Mouse (Mus musculus): ENCODE results near the gene Sirt4. TPM values are rescaled to one million over a fixed set of nuclear protein-coding genes. Genes with fewer than 3 reads are reported as not detected.

Sirt4 gene
- polyA plus RNA-seq, 1 experiment from 2014 or later: 22.0 TPM

- DNase-seq (ENCODE audit: low spot score): no peak
- Histone ChIP-seq H3K4me3 (ENCODE audit: low read depth, low read length) (no peak overlapping the region), H3K9ac (ENCODE audit: low read length) (no peak overlapping the region), H3K4me1 (replicated peaks; ENCODE audit: control insufficient read depth, insufficient read depth, low read length) (peaks cover 6% of the 10 kb centered on the region; the same call in 1 of the 2 replicates), H3K9me3 (ENCODE audit: control insufficient read depth, low read length) (no peaks in the 10 kb centered on the region), H3K4me2 (ENCODE audit: low read depth, low read length, severe bottlenecking) (no peak overlapping the region), H3K36me3 (ENCODE audit: control insufficient read depth, insufficient read depth, low read length) (no peaks in the 10 kb centered on the region), H3K27ac (ENCODE audit: low read depth, low read length) (no peak overlapping the region), H3K27me3 (ENCODE audit: control insufficient read depth, insufficient read depth, low read length) (peaks cover 16% of the 10 kb centered on the region)
- 88% methylated on average over 18 of the region's 18 CpGs for WGBS
- ATAC-seq (replicated peaks; ENCODE audit: low FRiP score): no peak
Measured at GRCm38 (mm10) chr5:115485489-115486205, 1.1 kb upstream of the Sirt4 start.

DNA sequence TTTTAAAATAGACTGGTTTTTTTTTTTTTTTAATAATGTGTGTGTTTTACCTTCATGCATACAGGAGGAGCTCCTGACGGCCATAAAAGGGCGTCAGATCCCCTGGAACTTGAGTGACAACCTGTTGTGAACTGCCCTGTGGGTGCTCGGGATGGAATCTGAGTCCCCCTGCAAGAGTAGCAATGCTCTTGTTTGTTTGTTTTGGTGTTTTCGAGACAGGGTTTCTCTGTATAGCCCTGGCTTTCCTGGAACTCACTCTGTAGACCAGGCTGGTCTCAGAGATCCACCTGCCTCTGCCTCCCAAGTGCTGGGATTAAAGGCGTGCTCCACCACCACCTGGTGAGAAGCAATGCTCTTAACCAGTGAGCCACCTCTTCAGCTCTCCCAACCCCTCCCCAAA, 471 bp upstream of the Sirt4 start:
- ATAC-seq (replicated peaks; ENCODE audit: low FRiP score) (no peak), DNase-seq (ENCODE audit: low spot score) (no peak)
- Histone ChIP-seq H3K36me3 (ENCODE audit: control insufficient read depth, insufficient read depth, low read length) (no peaks in the 10 kb centered on the region), H3K4me1 (replicated peaks; ENCODE audit: control insufficient read depth, insufficient read depth, low read length) (peaks cover 7% of the 10 kb centered on the region; the same call in 1 of the 2 replicates), H3K27me3 (ENCODE audit: control insufficient read depth, insufficient read depth, low read length) (peaks cover 19% of the 10 kb centered on the region), H3K4me2 (ENCODE audit: low read depth, low read length, severe bottlenecking) (peak overlapping the region; percentile 55; the same call in 1 of the 2 replicates), H3K9ac (ENCODE audit: low read length) (no peak overlapping the region), H3K4me3 (ENCODE audit: low read depth, low read length) (no peak overlapping the region; the same call in 1 of the 2 replicates), H3K9me3 (ENCODE audit: control insufficient read depth, low read length) (no peaks in the 10 kb centered on the region), H3K27ac (ENCODE audit: low read depth, low read length) (no peak overlapping the region)
- WGBS: 71% methylated on average over 5 of the region's 5 CpGs

DNA sequence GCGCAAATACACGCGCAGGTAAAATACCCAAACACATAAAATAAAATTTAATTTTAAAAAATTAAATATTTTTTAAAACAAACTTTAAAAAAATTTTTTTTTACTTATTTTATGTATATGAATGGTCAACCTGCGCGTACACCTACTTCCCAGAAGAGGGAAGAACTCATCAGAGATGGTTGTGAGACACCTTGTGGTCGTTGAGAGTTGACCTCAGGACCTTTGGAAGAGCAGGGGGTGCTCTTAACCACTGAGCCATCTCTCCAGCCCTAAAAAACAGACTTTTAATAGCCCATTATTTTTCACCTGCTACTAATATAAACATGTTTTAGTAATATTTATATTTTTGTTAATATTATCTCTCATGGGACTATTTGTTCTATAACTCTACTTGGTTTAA, 1.1 kb downstream of the Sirt4 start:
- Histone ChIP-seq H3K36me3 (ENCODE audit: control insufficient read depth, insufficient read depth, low read length) (no peaks in the 10 kb centered on the region), H3K4me2 (ENCODE audit: low read depth, low read length, severe bottlenecking) (no peak overlapping the region), H3K9me3 (ENCODE audit: control insufficient read depth, low read length) (no peaks in the 10 kb centered on the region), H3K9ac (ENCODE audit: low read length) (no peak overlapping the region), H3K27me3 (ENCODE audit: control insufficient read depth, insufficient read depth, low read length) (peaks cover 23% of the 10 kb centered on the region), H3K4me3 (ENCODE audit: low read depth, low read length) (no peak overlapping the region), H3K4me1 (replicated peaks; ENCODE audit: control insufficient read depth, insufficient read depth, low read length) (peaks cover 7% of the 10 kb centered on the region; the same call in 1 of the 2 replicates), H3K27ac (ENCODE audit: low read depth, low read length) (no peak overlapping the region)
- 26% methylated on average over 6 of the region's 6 CpGs for WGBS
- DNase-seq (ENCODE audit: low spot score): no peak
- ATAC-seq (replicated peaks; ENCODE audit: low FRiP score): no peak

GRCm38 (mm10) chr5:115482390-115483265, 1.9 kb downstream of the Sirt4 start:
- H3K4me3 ChIP-seq (ENCODE audit: low read depth, low read length): no peak overlapping the region
- H3K27ac ChIP-seq (ENCODE audit: low read depth, low read length): no peak overlapping the region
- WGBS: 22% methylated on average over 38 of the region's 38 CpGs
- DNase-seq (ENCODE audit: low spot score) (no peak), ATAC-seq (replicated peaks; ENCODE audit: low FRiP score) (no peak)
- H3K4me2 ChIP-seq (ENCODE audit: low read depth, low read length, severe bottlenecking): peak overlapping the region; percentile 28
- H3K27me3 ChIP-seq (ENCODE audit: control insufficient read depth, insufficient read depth, low read length): peaks cover 23% of the 10 kb centered on the region
- H3K9ac ChIP-seq (ENCODE audit: low read length): no peak overlapping the region; the same call in 1 of the 2 replicates
- H3K9me3 ChIP-seq (ENCODE audit: control insufficient read depth, low read length): no peaks in the 10 kb centered on the region
- no peaks in the 10 kb centered on the region for H3K36me3 ChIP-seq (ENCODE audit: control insufficient read depth, insufficient read depth, low read length)
- H3K4me1 ChIP-seq (replicated peaks; ENCODE audit: control insufficient read depth, insufficient read depth, low read length): peaks cover 7% of the 10 kb centered on the region; the same call in 1 of the 2 replicates

GRCm38 (mm10) chr5:115480101-115480500, 4.4 kb downstream of the Sirt4 start:
- DNase-seq (ENCODE audit: low spot score): no peak
- peak overlapping the region; percentile 4; the same call in 1 of the 2 replicates for H3K9ac ChIP-seq (ENCODE audit: low read length)
- H3K4me1 ChIP-seq (replicated peaks; ENCODE audit: control insufficient read depth, insufficient read depth, low read length): peaks cover 10% of the 10 kb centered on the region; the same call in 1 of the 2 replicates

DNA sequence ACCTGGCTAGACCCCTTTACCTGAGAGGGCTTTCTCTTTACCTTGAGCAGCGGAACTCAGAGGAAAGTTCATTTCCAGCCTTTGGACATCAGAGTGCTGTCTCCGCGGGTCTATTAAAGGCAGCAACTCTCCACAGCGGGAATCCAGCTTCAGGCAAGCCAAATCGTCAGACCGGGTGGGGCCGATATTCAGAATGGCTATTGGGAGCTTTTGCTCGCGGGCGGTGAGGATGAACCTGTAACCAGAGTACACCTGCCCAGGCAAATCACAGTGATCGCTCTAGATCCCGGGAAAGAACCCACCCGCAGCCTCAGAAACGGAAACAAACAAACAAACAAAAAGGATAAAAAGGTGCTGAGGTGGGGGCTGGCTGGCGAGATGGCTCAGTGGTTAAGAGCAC, 5.0 kb downstream of the Sirt4 start:
- Histone ChIP-seq H3K9ac (ENCODE audit: low read length) (no peak overlapping the region), H3K4me2 (ENCODE audit: low read depth, low read length, severe bottlenecking) (no peak overlapping the region), H3K36me3 (ENCODE audit: control insufficient read depth, insufficient read depth, low read length) (no peaks in the 10 kb centered on the region), H3K27me3 (ENCODE audit: control insufficient read depth, insufficient read depth, low read length) (peaks cover 23% of the 10 kb centered on the region), H3K4me1 (replicated peaks; ENCODE audit: control insufficient read depth, insufficient read depth, low read length) (peaks cover 10% of the 10 kb centered on the region; the same call in 1 of the 2 replicates), H3K9me3 (ENCODE audit: control insufficient read depth, low read length) (no peaks in the 10 kb centered on the region), H3K4me3 (ENCODE audit: low read depth, low read length) (no peak overlapping the region), H3K27ac (ENCODE audit: low read depth, low read length) (no peak overlapping the region)
- WGBS: 32% methylated on average over 15 of the region's 15 CpGs
- ATAC-seq (replicated peaks; ENCODE audit: low FRiP score) (no peak), DNase-seq (ENCODE audit: low spot score) (no peak)

More at GRCm38 (mm10) chr5:115480101-115480500, 4.4 kb downstream of the Sirt4 start:
- ATAC-seq (replicated peaks; ENCODE audit: low FRiP score): no peak
- Histone ChIP-seq H3K27me3 (ENCODE audit: control insufficient read depth, insufficient read depth, low read length) (peaks cover 23% of the 10 kb centered on the region), H3K4me2 (ENCODE audit: low read depth, low read length, severe bottlenecking) (peak overlapping the region; percentile 34; the same call in 1 of the 2 replicates), H3K4me3 (ENCODE audit: low read depth, low read length) (no peak overlapping the region), H3K36me3 (ENCODE audit: control insufficient read depth, insufficient read depth, low read length) (no peaks in the 10 kb centered on the region), H3K27ac (ENCODE audit: low read depth, low read length) (no peak overlapping the region), H3K9me3 (ENCODE audit: control insufficient read depth, low read length) (no peaks in the 10 kb centered on the region)
- WGBS: 13% methylated on average over 27 of the region's 27 CpGs

- Histone ChIP-seq H3K9me3 (ENCODE audit: control insufficient read depth, low read length) (no peaks in the 10 kb centered on the region), H3K9ac (ENCODE audit: low read length) (peak overlapping the region; percentile 0; the same call in 1 of the 2 replicates), H3K4me3 (ENCODE audit: low read depth, low read length) (peak overlapping the region; percentile 19; the same call in 1 of the 2 replicates), H3K36me3 (ENCODE audit: control insufficient read depth, insufficient read depth, low read length) (no peaks in the 10 kb centered on the region), H3K4me2 (ENCODE audit: low read depth, low read length, severe bottlenecking) (peak overlapping the region; percentile 44), H3K4me1 (replicated peaks; ENCODE audit: control insufficient read depth, insufficient read depth, low read length) (0 out of 2 replicates have a peak, but pooled peaks cover 4% of the 10 kb centered on the region), H3K27ac (ENCODE audit: low read depth, low read length) (no peak overlapping the region; the same call in 1 of the 2 replicates), H3K27me3 (ENCODE audit: control insufficient read depth, insufficient read depth, low read length) (peaks cover 11% of the 10 kb centered on the region; the same call in 1 of the 2 replicates)
- 33% methylated on average over 12 of the region's 12 CpGs for WGBS
- ATAC-seq (replicated peaks; ENCODE audit: low FRiP score): 0 out of 2 replicates have a peak, but pooled peaks have one; percentile 18
- DNase-seq (ENCODE audit: low spot score): peak; percentile 50
Measured at GRCm38 (mm10) chr5:115476107-115476727, 8.3 kb downstream of the Sirt4 start.

Data from forebrain, embryonic 11.5 days (tissue).